Mouse (Mus musculus): ENCODE measurements around the gene Wbp2.

The Wbp2 gene

GRCm38 (mm10) chr11:116061641-116062415 lies 25.0 kb downstream of the Wbp2 start:
- peak; percentile 92 for DNase-seq

- DNase-seq: peak; percentile 65
These were observed 26.2 kb downstream of the Wbp2 start for GRCm38 (mm10) chr11:116060596-116060995.

GRCm38 (mm10) chr11:116059691-116060025 lies 27.1 kb downstream of the Wbp2 start:
- DNase-seq: peak; percentile 57

DNA sequence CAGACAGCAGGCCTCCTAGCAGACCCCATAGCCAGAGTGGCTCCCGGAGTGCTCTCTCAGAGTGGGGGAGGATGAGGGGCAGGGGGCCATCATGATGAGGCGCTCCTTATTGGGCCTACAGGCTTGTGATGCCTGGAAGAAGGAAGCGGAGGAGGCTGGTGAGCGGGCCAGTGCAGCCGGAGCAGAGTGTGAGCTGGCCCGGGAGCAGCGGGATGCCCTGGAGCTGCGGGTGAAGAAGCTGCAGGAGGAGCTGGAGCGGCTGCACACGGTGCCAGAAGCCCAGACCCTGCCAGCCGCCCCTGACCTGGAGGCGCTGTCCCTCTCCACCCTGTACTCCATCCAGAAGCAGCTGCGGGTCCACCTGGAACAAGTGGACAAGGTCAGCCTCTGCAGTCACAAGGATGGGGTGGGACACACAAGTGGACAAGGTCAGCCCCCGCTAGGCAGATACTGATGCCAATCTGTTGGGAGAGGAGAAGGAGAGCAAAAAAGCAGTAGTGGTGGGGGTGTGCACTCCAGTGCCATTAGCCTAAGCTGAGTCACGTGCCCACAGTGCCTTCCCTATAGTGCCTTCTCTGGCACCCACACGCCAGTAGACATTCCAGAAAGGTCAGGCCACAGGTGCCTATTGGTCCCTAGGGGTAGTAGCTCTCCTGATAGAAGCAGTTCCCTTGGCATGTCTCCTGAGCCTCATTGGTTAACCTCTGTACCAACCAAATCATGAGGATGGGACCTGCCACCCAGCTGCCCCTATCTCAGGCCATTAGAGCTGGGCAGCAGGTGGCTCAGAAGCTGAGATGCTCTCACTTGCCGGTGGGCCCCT lies 27.7 kb downstream of the Wbp2 start:
- peak; percentile 59 for DNase-seq

DNA sequence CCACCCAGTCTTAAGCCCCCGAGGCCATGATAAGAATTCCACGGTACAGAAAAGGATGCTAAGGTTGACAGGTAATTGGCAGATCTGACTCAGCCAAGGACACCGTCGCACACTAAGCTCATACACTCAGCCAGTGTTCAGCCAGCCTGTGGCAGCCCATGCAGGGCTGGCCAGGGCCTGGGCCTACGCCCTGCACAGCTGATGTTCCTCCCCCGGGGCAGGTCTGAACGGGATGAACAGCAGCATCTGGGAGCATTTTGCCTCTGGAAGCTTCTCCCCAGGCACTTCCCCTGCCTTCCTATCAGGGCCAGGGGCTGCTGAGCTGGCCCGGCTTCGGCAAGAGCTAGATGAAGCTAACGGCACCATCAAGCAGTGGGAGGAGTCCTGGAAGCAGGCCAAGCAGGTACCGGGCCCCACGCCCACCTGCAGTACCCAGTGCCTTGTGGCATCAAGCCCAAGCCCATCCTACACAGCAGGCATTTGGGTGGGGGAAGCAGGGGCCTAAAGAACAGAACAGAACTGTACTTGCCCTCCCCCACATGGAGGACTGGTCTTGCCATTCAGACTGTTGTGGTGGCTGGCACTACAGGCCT lies 28.7 kb downstream of the Wbp2 start:
- peak; percentile 64 for DNase-seq

GRCm38 (mm10) chr11:116057237-116057881 lies 29.4 kb downstream of the Wbp2 start:
- no peak for DNase-seq

DNA sequence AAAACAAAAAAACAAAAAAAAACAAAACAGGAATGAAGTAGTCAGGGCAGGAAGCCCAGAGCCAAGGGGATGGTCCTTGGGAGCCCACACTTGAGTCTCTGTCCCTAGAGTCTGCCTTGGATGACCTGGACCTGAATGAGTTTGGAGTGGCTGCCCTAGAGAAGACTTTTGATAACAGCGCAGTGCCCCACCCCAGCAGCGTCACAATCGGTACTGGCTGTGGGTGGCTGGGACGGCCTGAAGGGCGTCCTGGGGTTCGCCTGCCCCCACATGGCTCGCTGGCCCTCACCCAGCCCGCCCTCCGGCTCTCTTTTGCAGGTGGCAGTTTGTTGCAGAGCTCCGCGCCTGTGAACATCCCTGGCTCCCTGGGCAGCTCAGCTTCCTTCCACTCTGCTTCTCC lies 30.9 kb downstream of the Wbp2 start:
- DNase-seq: no peak

GRCm38 (mm10) chr11:116053510-116054229 lies 33.1 kb downstream of the Wbp2 start:
- DNase-seq: no peak

DNA sequence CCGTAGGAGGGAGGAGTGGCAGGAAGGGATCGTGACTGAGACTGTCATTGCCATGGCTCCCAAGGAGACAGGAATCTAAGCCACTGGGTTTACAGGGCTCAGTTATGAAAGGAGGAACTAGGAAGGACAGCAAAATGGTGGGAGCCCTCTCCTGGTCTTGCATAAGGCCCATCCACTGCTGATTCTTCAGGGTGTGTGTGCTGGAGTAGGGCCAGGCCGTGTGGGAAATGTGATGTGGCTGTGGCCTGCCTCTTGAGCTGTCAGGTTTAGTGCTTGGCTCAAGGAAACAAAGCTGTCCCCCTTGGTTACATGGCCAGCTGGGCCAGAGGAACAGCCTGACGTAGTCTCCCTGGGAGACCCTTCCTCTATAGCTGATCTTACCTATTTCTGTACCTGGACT lies 36.6 kb downstream of the Wbp2 start:
- DNase-seq: no peak

DNA sequence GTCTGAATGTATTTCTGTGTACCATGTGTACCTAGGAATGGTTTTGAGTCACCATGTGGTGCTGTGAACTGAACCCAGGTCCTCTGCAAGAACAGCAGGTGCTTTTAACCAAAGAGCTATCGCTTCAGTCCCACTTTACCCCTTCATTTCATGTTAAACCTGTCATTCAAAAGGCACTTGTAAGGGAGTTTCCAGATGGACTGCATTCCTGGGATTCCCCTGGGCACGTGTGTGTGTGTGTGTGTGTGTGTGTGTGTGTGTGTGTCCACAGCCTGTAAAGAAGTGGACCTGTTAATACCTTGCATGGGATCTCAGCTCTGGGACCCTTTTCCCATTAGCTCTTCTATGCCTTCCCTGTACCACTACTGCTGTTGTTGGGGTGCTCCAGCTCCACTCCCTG lies 37.2 kb downstream of the Wbp2 start:
- no peak for DNase-seq

DNA sequence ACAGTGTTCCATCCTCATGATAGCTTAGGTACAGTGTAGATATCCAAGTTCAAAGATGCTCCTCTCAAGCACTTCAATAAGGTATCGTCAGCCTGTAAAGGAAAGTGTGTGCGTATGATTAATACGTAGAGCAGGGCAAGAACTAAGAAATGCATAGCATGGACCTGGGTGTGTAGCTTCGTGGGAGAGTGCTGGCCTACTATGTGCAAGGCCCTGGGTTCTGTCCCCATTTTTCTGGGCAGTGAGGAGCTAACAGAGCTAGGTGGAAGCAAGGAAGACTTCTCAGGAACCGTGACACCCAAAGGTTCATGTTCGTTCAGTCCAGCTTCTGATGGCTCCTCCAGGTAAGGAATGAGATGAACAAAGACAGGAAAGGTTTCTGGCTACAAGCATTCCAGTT lies 41.6 kb downstream of the Wbp2 start:
- no peak for DNase-seq

DNA sequence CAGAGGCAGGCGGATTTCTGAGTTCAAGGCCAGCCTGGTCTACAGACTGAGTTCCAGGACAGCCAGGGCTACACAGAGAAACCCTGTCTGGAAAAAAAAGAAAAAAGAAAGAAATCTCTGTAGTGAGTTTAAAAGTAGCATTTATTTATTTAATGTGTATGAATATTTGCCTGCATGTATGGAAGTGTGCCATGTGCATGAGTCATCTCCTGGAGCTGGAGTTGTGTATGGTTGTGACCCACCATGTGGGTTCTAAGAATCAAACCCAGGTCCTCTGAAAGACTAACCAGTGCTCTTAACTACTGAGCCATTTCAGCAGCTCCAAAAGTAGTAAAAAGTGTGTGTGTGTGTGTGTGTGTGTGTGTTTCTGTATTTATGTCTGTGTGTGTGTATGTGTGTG lies 43.5 kb downstream of the Wbp2 start:
- no peak for DNase-seq

DNA sequence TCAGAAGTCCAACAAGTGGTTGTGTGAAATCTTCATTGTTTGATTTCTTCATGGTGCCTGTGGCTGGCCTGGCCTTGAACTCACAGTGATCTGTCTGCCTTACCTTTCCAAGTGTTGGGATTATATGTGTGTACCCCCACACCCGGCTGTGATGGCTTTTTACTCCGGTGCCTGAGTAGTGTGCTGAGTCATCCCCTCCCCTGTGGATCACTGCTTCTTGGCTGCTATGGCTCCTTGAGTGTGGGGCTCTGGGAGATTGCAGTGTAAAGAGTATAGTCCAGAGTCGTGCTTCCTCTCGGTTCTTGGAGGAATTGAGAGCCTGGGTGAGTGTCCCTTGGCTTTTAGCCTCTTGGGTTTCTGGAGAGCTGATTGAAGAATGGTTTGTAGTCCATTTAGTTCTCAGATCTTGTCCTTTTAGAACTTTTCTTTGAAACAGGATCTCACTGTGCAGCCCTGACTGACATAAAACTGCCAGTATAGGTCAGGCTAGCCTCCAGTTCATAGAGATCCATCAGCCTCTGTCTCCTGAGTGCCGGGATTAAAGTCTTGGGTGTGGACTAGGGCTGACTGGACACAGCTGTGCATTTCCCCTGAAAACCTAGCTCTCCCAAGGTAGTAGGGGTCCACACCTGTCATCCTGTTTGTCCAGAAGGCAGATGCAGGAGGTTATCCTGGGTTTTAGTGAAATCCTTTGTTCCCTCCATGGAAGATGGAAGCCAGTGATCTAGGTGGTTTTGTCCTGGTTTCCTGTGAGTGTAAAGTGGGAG lies 44.2 kb downstream of the Wbp2 start:
- no peak for DNase-seq

DNA sequence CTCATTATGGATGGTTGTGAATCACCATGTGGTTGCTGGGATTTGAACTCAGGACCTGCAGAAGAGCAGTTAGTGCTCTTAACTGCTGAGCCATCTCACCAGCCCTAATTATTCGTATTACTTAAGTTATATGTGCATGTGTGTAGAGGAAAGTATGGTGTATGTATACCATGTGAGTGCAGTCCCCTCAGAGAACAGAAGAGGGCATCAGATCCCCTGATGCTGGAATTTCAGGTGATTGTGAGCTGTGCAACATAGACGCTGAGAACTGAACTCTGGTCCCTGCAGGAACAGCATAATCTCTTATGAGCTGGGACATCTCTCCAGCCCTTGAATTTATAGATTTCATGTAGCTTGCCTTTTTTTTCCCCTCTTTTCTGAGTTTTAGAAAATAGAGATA lies 45.0 kb downstream of the Wbp2 start:
- no peak for DNase-seq

- no peak for DNase-seq
These were observed 46.2 kb downstream of the Wbp2 start for GRCm38 (mm10) chr11:116040593-116040992.

- no peak for DNase-seq
These were observed 49.0 kb downstream of the Wbp2 start for GRCm38 (mm10) chr11:116037826-116038225.

GRCm38 (mm10) chr11:116036671-116037070 lies 50.1 kb downstream of the Wbp2 start:
- no peak for DNase-seq

DNA sequence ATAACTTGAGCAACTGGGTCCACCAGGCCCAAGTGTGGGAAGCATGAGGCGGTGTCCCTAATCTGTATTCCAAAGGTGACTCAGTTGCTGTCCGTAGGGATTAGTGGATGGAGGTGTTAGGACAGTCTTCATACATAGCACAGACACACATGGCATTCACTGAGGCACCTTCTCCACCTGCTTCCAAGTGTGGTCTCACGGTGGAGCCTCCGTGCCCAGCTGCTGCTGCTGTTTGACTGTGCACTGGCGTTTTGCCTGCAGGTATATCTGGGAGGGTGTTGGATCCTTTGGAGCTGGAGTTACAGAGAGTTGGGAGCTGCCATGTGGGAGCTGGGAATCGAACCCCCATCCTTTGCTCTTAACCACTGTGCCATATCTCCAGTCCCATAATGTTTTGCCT lies 52.2 kb downstream of the Wbp2 start:
- DNase-seq: no peak

DNA sequence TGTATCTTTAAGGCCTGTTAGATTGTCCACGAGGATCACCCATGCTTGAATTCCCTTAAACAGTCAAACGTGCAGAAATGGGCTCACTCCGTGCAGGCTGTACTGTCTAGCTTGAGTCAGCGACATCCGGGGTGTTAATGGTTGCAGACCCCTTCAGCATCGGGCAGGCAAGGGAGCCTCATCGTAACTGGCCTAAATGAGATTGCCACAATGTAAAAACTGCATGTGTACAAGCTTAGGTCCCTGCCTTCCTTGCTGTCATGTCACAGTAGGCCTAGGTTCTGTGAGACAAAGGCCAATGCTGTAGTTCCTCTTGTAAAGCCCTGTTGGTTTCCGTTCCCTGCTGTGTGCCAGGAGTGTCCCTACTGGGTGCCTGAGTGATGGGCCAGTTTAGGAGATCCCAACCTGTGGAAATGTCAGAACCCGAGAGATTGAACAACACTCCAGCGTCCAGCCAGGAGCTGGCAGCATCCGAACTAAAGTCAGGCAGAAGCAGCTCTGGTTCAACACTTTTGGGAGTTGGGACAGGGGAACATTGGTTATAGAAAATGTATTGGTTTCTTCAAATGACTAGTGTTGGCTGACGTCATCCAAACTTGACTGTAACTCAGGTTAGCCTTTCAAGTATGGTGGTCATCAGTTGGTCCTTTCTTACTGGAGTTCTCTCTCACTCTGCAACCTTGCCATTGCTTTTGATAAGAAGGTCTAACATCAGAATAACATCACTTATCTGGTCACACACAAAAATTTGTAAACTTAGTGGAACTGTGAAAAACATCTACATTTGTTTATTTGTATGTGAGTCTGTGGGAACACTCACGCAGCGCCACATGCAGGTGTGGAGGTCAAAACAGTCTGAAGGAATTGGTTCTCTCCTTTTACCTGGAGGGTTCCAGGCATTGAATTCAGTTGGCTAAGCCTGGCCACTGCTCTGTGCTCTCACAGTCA lies 55.6 kb downstream of the Wbp2 start:
- DNase-seq: no peak

DNA sequence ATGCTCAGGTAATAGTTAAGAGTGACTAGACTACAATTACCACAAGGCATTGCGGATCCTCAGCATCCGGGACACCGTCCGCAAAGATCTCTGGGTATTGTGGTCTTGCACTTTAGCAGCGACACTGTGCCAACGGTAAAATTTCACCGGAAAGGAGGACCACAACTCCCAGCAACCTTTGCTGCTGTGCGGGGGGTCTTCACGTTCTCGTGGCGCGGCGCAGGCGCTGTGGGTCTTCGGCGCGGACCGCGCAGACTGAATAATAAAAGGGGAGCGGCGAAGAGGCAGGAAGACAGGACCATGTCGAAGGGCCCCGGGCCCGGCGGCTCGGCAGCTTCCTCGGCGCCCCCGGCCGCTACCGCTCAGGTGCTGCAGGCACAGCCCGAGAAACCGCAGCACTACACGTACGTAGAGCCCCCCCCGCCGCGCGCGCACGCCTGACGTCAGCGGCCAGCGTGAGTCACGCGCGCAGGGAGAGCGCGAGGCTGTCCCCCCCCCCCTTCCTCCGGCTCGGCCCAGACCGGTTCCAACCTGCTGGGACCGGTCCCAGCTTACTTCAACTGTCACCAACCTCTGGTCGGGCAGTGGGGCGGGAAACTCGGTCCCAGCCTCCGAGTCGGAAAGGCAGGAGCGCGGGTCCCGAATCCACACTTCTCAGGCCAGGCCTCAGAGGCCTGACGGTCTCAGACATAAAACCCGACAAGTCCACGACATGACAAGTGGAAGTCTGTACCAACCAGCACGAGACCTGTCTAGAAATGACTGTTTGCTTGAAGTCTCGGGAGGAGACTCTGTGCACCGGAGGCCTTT lies 56.5 kb downstream of the Wbp2 start, which contains the start of gene Unk:
Unk (plus strand) TSS at position 235 of the 810 bp plus-strand sequence.
- DNase-seq: peak; percentile 100

Data from cerebellum, adult 9-10 months (tissue).